Mouse (Mus musculus) heart, adult 2 months (tissue): ENCODE measurements around the gene Elf3.

Experiments used
- CTCF ChIP-seq: fragments of 200-600 bp; IDR thresholded peaks from 2 replicates; pipeline ENCODE4 v1.8.1; 2022; ENCODE audit warnings: antibody characterized with exemption, mild to moderate bottlenecking, moderate library complexity
- EP300 ChIP-seq: fragments of 200-500 bp; IDR thresholded peaks from 2 replicates; pipeline ENCODE4 v1.6.1; 2011; ENCODE audit warnings: low read depth, low read length, control low read depth; ENCODE audit not compliant: insufficient read depth
- POLR2A ChIP-seq: fragments of 200-500 bp; IDR thresholded peaks from 2 replicates; pipeline ENCODE4 v1.6.1; 2011; ENCODE audit warnings: mild to moderate bottlenecking, low read depth, low read length, control low read depth; ENCODE audit not compliant: insufficient read depth

GRCm38 (mm10) chr1:135248434-135248850, 9.9 kb downstream of the Elf3 start:
- TF ChIP-seq EP300 (no peak), CTCF (no peak), POLR2A (no peak)
